In the genomic region with DNA sequence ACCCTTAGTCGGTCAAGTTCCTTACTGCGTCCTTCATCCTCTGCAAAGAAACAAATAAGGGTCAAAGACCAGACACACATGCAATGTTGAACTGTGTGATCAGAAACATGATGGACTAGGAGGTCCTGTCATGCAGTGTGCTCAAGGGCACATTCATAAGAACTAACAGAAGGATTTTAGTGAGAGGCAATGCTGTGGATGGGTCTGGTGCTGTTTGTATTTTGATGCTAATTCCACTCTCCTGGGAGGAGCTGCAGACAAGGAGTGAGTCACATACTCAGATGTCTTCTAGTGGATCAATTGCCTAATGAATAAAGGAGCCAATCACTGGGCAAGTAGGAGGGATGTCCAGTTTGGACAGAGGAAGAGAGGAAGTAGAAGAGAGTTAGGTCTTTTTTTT, we compare ENCODE assay signal across 25 mouse cellular contexts.
A peak's percentile ranks its signal among the peaks of the same experiment; 100 is the strongest.
DNase-seq lines count a peak whose midpoint lies in the region; ATAC-seq and TF ChIP-seq lines count a peak whose summit lies in the region.
"Had no signal": no experiment of that assay in that cellular context is flagged by ENCODE, and none has a peak within 500 bp of the region (broad histone marks: within the 10 kb centered on the region; RNA-seq: fewer than 3 reads in every experiment).

No protein-coding gene starts in this region.

- no peak overlapping the region for H3K4me2 ChIP-seq in midbrain, postnatal 0 days (ENCODE audit: low read depth, low read length, poor library complexity, severe bottlenecking)
- H3K4me2 ChIP-seq: embryonic facial prominence, embryonic 12.5 days; forebrain, embryonic 13.5 days; forebrain, embryonic 15.5 days had no signal

- DNase-seq in ES-CJ7 (ENCODE audit: low read depth, low spot score), result peak; percentile 38
- peak; percentile 66 for DNase-seq in R1 (ENCODE audit: low read depth, low spot score)
- no peak for DNase-seq in cerebellum, postnatal 4 days (ENCODE audit: low spot score in 2 of 2)
- no peak for DNase-seq in adipocyte (ENCODE audit: low spot score)
- no peak for DNase-seq in midbrain, postnatal 0 days (ENCODE audit: low spot score)
- DNase-seq: adrenal gland, adult 2 months; adrenal gland, postnatal 10 days; adrenal gland, postnatal 25 days; B cell, adult 2 months; cerebellum, adult 11 months; cerebellum, adult 18-20 months; cerebellum, adult 8-10 months; cerebellum, adult 9-11 months; cerebellum, postnatal 14 days; cerebellum, postnatal 36 days; forebrain, postnatal 0 days had no signal

- no peak for TF ChIP-seq CTCF in midbrain, postnatal 0 days (IDR thresholded peaks at IDR 0.05)

- H3K9me3 ChIP-seq in midbrain, postnatal 0 days (ENCODE audit: low read length), result no peaks in the 10 kb centered on the region
- H3K9me3 ChIP-seq: embryonic facial prominence, embryonic 10.5 days; embryonic facial prominence, embryonic 12.5 days; forebrain, embryonic 13.5 days; forebrain, embryonic 15.5 days; G1E had no signal

- WGBS in midbrain, postnatal 0 days, result 91% methylated on average over 2 of the region's 2 CpGs

- no peak overlapping the region for H3K27ac ChIP-seq in midbrain, postnatal 0 days (ENCODE audit: low read depth, low read length)
- H3K27ac ChIP-seq: embryonic facial prominence, embryonic 10.5 days; embryonic facial prominence, embryonic 12.5 days; forebrain, embryonic 13.5 days; forebrain, embryonic 15.5 days had no signal

- no peaks in the 10 kb centered on the region for H3K27me3 ChIP-seq in midbrain, postnatal 0 days (ENCODE audit: insufficient read depth, low read length)
- H3K27me3 ChIP-seq: CH12.LX; embryonic facial prominence, embryonic 12.5 days; forebrain, embryonic 13.5 days; forebrain, embryonic 15.5 days; Patski had no signal

- H3K36me3 ChIP-seq in midbrain, postnatal 0 days (ENCODE audit: insufficient read depth, low read length), result peaks cover 7% of the 10 kb centered on the region; the same call in 1 of the 2 replicates

- H3K9ac ChIP-seq in midbrain, postnatal 0 days (replicated peaks; ENCODE audit: low read length, poor library complexity, severe bottlenecking), result no peak overlapping the region
- H3K9ac ChIP-seq: embryonic facial prominence, embryonic 12.5 days; forebrain, embryonic 13.5 days; forebrain, embryonic 15.5 days; forebrain, postnatal 0 days had no signal

- no peaks in the 10 kb centered on the region for H3K4me1 ChIP-seq in midbrain, postnatal 0 days (ENCODE audit: insufficient read depth, low read length)
- H3K4me1 ChIP-seq: embryonic facial prominence, embryonic 10.5 days; embryonic facial prominence, embryonic 12.5 days; forebrain, embryonic 13.5 days; forebrain, embryonic 15.5 days had no signal

- ATAC-seq in midbrain, postnatal 0 days (ENCODE audit: low FRiP score), result no peak
- ATAC-seq: activated CD4-positive, CD25-positive, alpha-beta regulatory T cell, adult 4 months; CD4-positive, CD25-positive, alpha-beta regulatory T cell, adult 4 months; forebrain, embryonic 13.5 days; forebrain, embryonic 15.5 days; forebrain, postnatal 0 days; Patski had no signal

- no peak overlapping the region for H3K4me3 ChIP-seq in midbrain, postnatal 0 days (ENCODE audit: low read depth, low read length)
- H3K4me3 ChIP-seq: embryonic facial prominence, embryonic 10.5 days; embryonic facial prominence, embryonic 12.5 days; forebrain, embryonic 13.5 days; forebrain, embryonic 15.5 days had no signal

Comparison
In these comparisons a context has a peak if more than half of its experiments do, and no peak if none do; other contexts are left out.
1. DNase-seq: peak in ES-CJ7 (single experiment) and R1 (single experiment); none in cerebellum, postnatal 4 days (0 of 2), adipocyte (single experiment) and midbrain, postnatal 0 days (single experiment).